Mouse (Mus musculus) intestine, embryonic 14.5 days (tissue): Measurements from ENCODE around the gene Rprml. TPM values are rescaled to one million over a fixed set of nuclear protein-coding genes. Genes with fewer than 3 reads are reported as not detected.

Source experiments
- ATAC-seq: fragments of 200-750 bp; cut with Nextera tagmentation; replicated peaks from 2 replicates; pipeline ENCODE4 v1.8.0; 2017; ENCODE audit warnings: low read depth, moderate number of reproducible peaks, moderate TSS enrichment, moderate library complexity; ENCODE audit not compliant: low FRiP score, low TSS enrichment
- DNase-seq: peaks from one replicate; pipeline ENCODE4 v3.0.0-alpha.2; 2018; ENCODE audit warnings: low spot score
- H3K27ac ChIP-seq: fragments of 300-500 bp; sonication (generic); 2 replicates; pipeline ENCODE4 v1.5.1; 2014; ENCODE audit warnings: low read depth, mild to moderate bottlenecking, control low read depth
- H3K27me3 ChIP-seq: fragments of 300-500 bp; sonication (generic); replicated peaks from 2 replicates; pipeline ENCODE4 v1.6.1; 2014; ENCODE audit warnings: low read length, control low read depth; ENCODE audit not compliant: control insufficient read depth, insufficient read depth
- H3K36me3 ChIP-seq: fragments of 300-500 bp; sonication (generic); 2 replicates; pipeline ENCODE4 v1.6.1; 2014; ENCODE audit warnings: low read length, control low read depth; ENCODE audit not compliant: control insufficient read depth, insufficient read depth
- H3K4me1 ChIP-seq: fragments of 300-500 bp; sonication (generic); replicated peaks from 2 replicates; pipeline ENCODE4 v1.6.1; 2014; ENCODE audit warnings: low read length, control low read depth, mixed read lengths; ENCODE audit not compliant: control insufficient read depth, insufficient read depth
- H3K4me2 ChIP-seq: fragments of 300-500 bp; sonication (generic); 2 replicates; pipeline ENCODE4 v1.6.1; 2014; ENCODE audit warnings: low read length
- H3K4me3 ChIP-seq: fragments of 300-500 bp; sonication (generic); 2 replicates; pipeline ENCODE4 v1.5.1; 2014; ENCODE audit warnings: low read depth, low read length, control low read depth, mixed read lengths
- H3K9ac ChIP-seq: fragments of 300-500 bp; sonication (generic); 2 replicates; pipeline ENCODE4 v1.6.1; 2014; ENCODE audit warnings: mild to moderate bottlenecking, low read length
- H3K9me3 ChIP-seq: fragments of 300-500 bp; sonication (generic); 2 replicates; pipeline ENCODE4 v1.6.1; 2016; ENCODE audit warnings: low read length, control low read depth; ENCODE audit not compliant: control insufficient read depth
- WGBS: fragments of 180-500 bp; shearing (Covaris S2); extraction: QIAGEN DNeasy Blood & Tissue Kit; methylation state at CpG from one replicate; pipeline ENCODE4 v1.1.7; 2014; 5-methylcytosine and 5-hydroxymethylcytosine counted together
- polyA plus RNA-seq: library from polyadenylated mRNA; unstranded; fragments of >200 nt; fragmentation: Nextera tagmentation; extraction: Ambion mirVana; gene quantifications from 2 replicates; pipeline ENCODE4 v1.2.1, GENCODE M21; 2014

The Rprml gene
- polyA plus RNA-seq, 1 experiment from 2014 or later: not detected

DNA sequence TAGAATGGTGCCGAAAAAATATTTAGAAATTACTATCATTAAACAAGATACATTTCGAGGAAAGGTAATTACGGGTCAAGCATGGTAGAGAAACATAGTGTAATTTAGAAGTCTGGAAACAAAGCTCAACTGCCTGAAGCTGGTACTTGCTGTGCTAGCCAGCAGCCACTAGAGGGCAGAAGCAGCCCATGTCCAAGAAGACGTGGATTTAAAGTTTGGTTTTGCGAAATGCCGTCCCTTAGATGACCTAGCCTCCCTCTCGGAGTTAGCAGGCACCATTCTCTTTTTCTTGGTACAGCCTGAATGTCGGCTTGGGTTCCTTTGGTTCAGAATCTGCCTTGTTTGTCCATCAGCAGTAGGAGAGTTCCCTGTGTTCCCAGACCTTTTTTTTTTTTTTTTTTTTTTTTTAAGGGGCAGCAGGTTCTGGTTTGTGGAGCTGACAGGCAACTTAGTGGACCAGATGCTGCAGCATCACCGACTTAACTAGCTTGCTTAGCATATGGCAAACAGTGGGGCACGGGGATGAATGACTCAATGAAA is 9.9 kb upstream of the Rprml start:
- WGBS: 5% methylated on average over 10 of the region's 10 CpGs
- H3K36me3 ChIP-seq: no peaks in the 10 kb centered on the region
- H3K4me3 ChIP-seq: no peak overlapping the region
- no peak overlapping the region for H3K9ac ChIP-seq
- H3K27ac ChIP-seq: no peak overlapping the region
- H3K27me3 ChIP-seq: peaks cover 12% of the 10 kb centered on the region
- ATAC-seq (no peak), DNase-seq (peak; percentile 74)
- H3K4me1 ChIP-seq: no peaks in the 10 kb centered on the region
- no peak overlapping the region for H3K4me2 ChIP-seq
- H3K9me3 ChIP-seq: no peaks in the 10 kb centered on the region

DNA sequence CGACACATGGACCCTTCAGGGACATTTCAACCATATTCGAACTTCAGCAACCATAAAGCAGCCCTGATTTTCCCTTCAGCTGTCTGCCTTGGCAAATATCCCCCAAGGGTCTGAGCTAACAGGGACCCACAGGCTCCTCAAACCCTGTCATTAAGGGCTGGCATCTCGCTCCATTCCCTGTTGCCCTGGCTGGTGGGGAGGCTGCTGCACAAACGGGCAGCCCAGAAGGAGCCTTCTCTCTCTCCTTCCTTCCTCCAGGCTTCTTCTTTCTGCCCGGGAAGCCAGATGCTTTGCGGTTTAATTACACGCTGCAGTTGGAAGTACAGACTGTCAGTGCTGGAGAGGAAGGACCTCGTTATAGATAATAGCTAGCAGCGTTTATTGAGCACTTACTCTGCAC is 6.2 kb upstream of the Rprml start:
- Histone ChIP-seq H3K27ac (no peak overlapping the region), H3K4me3 (no peak overlapping the region), H3K4me1 (no peaks in the 10 kb centered on the region), H3K36me3 (no peaks in the 10 kb centered on the region), H3K27me3 (peaks cover 32% of the 10 kb centered on the region), H3K9ac (no peak overlapping the region), H3K9me3 (no peaks in the 10 kb centered on the region), H3K4me2 (no peak overlapping the region)
- no peak for ATAC-seq
- WGBS: 62% methylated on average over 9 of the region's 9 CpGs
- no peak for DNase-seq

DNA sequence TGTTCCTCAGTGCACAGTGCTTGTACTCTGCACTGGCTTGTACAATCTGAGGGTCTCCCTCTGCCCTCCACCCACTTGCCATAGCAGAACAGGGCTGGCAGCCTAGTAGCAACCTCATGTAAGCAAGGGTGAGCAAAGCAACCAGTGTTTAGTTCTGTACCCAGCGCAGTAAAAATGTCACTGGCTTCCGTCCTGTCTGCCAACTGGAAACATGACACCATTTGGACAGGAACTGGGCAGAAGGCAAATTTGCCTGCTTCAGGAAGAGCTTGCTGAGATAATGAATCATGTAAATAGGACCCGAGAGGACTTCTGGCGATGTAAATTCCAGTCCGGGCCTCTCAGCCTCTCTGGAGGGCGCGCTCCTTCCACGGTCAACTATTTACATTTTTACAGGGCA is 3.6 kb upstream of the Rprml start:
- peaks cover 46% of the 10 kb centered on the region for H3K27me3 ChIP-seq
- H3K4me2 ChIP-seq: no peak overlapping the region
- H3K9ac ChIP-seq: no peak overlapping the region
- 41% methylated on average over 8 of the region's 8 CpGs for WGBS
- H3K27ac ChIP-seq: no peak overlapping the region
- H3K36me3 ChIP-seq: no peaks in the 10 kb centered on the region
- DNase-seq (peak; percentile 29), ATAC-seq (no peak)
- H3K4me1 ChIP-seq: no peaks in the 10 kb centered on the region
- H3K4me3 ChIP-seq: no peak overlapping the region
- H3K9me3 ChIP-seq: no peaks in the 10 kb centered on the region

DNA sequence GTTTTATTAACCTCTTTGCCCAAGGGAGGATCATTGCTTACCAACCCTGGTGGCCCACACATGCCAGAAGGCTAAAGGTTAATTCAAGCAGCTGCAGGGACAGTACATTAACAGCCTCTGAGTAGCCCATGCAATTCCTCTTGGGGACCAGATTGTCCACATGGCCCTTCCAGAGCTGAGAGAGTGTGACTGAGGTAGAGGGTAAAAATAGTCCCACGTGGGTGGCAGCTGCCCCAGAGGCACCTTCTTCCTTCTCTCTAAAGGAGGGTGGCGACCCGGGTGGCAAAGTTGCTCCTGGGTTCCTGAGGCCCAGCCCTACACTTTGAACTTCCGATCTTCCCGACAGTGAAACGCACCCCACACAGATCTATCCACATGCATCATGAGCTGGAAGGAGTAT is 3.1 kb upstream of the Rprml start:
- Histone ChIP-seq H3K4me3 (no peak overlapping the region), H3K27me3 (peaks cover 51% of the 10 kb centered on the region), H3K9me3 (no peaks in the 10 kb centered on the region), H3K27ac (no peak overlapping the region), H3K4me2 (no peak overlapping the region), H3K4me1 (no peaks in the 10 kb centered on the region), H3K9ac (no peak overlapping the region), H3K36me3 (no peaks in the 10 kb centered on the region)
- WGBS: 77% methylated on average over 6 of the region's 6 CpGs
- DNase-seq (no peak), ATAC-seq (no peak)

DNA sequence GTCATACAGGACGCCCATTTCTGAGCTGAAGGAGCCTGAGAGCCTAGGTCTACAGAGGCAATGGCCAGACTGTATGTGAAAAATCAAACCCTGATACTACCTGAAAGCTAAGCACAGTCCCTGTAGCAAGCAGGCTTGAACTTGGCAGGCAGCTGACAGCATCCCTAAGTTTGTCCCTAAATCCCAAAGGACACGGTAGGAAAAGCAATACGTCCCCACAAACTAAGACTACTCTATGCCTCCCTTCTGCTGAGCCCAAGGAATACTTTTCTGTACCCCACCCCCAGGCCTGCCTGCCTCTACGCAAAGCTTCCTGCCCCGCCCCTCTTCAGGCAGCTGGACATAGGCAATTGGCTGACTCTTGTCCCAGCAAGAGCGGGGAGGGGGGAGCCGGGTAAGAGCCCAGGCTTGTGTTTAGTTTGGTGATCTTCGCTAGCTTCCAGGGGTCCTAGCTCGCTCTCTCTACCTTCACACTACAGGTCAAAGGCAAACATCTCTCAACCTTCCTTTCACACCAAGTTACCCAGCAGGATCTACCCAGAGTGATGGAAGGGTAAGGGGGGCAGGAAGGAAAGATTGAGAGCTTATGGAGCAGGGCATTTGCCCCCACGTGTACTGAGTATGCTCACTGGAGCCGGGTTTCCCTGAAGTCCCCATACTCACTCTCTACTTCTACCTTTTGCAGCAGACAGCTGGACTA is 1.3 kb upstream of the Rprml start:
- Histone ChIP-seq H3K4me1 (no peaks in the 10 kb centered on the region), H3K9me3 (no peaks in the 10 kb centered on the region), H3K27ac (no peak overlapping the region), H3K9ac (no peak overlapping the region), H3K36me3 (no peaks in the 10 kb centered on the region), H3K4me3 (no peak overlapping the region), H3K4me2 (no peak overlapping the region), H3K27me3 (peaks cover 68% of the 10 kb centered on the region)
- no peak for DNase-seq
- 12% methylated on average over 11 of the region's 11 CpGs for WGBS
- ATAC-seq: no peak

DNA sequence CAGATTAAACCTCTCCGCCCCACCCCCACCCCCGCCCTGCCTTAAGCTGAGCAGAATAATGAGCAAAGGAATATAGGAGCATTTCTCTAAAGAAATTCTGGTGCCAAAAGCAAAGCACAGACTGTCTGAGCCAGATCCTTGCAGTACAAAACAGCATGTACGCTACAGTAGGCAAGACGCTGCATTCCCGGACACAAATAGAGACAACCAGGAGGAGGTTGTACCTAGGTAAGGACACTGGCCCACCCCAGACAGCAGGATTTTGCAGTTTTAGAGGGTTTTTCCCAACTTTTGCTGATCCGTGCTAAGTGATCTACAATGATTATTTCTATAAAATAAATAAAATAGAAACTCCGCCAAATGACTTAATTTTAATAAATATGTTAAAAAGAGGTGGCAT is 714 bp upstream of the Rprml start:
- DNase-seq: no peak
- peaks cover 71% of the 10 kb centered on the region for H3K27me3 ChIP-seq
- ATAC-seq: no peak
- no peaks in the 10 kb centered on the region for H3K4me1 ChIP-seq
- H3K9me3 ChIP-seq: no peaks in the 10 kb centered on the region
- no peak overlapping the region for H3K27ac ChIP-seq
- no peak overlapping the region for H3K4me3 ChIP-seq
- WGBS: 34% methylated on average over 7 of the region's 7 CpGs
- no peak overlapping the region for H3K9ac ChIP-seq
- no peak overlapping the region for H3K4me2 ChIP-seq
- H3K36me3 ChIP-seq: no peaks in the 10 kb centered on the region

DNA sequence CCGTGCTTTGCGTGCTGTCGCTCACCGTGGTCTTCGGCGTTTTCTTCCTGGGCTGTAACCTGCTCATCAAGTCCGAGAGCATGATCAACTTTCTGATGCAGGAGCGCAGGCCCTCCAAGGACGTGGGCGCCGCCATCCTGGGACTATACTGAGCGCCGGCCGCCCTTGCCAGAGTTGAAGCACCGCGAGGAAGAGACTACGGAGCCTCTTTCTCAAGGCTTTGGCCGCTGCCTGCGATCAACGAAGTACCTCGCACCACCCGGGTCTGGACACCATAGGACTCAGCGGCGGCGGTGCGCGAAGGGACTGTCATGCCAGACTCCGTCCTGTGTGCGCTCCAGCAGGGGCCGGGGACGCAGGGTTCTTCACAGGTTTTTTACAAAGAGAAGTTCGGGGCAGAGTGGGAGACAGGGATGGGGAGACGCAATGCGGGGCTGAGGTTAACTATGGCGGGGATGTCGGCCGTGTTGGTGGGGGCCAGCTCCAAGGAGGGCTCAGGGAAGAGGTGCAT is 668 bp downstream of the Rprml start:
- H3K9ac ChIP-seq: no peak overlapping the region
- H3K27me3 ChIP-seq: peaks cover 79% of the 10 kb centered on the region

DNA sequence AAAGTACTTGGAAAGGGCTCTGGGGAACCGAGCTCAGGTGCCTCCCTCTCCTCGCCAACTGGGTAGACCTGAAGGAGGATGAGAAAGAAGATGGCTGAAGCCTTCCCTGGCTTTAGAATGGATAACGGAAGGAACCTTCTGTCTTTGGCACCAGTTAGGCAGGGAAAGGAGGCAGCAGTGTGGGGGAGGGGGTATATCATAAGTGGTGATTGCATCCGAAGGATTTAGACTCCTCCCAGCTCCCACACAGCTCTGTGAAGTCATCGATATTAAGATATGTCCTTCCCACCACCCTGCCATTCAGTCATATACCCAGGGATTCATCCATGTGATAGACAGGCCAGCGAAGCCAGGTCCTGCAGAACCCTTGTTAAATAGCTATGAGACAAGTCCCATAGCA is 2.1 kb downstream of the Rprml start:
- H3K4me3 ChIP-seq: no peak overlapping the region
- DNase-seq: no peak
- H3K27ac ChIP-seq: no peak overlapping the region
- no peak for ATAC-seq
- 77% methylated on average over 6 of the region's 6 CpGs for WGBS
- no peaks in the 10 kb centered on the region for H3K36me3 ChIP-seq
- H3K27me3 ChIP-seq: peaks cover 83% of the 10 kb centered on the region
- H3K9ac ChIP-seq: no peak overlapping the region
- H3K9me3 ChIP-seq: no peaks in the 10 kb centered on the region
- no peak overlapping the region for H3K4me2 ChIP-seq
- no peaks in the 10 kb centered on the region for H3K4me1 ChIP-seq

More for the DNA sequence above, 668 bp downstream of the Rprml start:
- Histone ChIP-seq H3K27ac (no peak overlapping the region), H3K36me3 (no peaks in the 10 kb centered on the region), H3K4me1 (no peaks in the 10 kb centered on the region), H3K4me3 (peak overlapping the region; percentile 33), H3K9me3 (no peaks in the 10 kb centered on the region), H3K4me2 (peak overlapping the region; percentile 56)
- ATAC-seq (no peak), DNase-seq (peak; percentile 55)
- WGBS: 2% methylated on average over 37 of the region's 37 CpGs
